Mouse (Mus musculus): ENCODE measurements at regions not wholly inside any gene's neighbourhood (a gene's known extent, or its start where the extent isn't known, plus 50 kb on each side); places are given as distances from the start of the nearest gene placed in this dataset.

DNA sequence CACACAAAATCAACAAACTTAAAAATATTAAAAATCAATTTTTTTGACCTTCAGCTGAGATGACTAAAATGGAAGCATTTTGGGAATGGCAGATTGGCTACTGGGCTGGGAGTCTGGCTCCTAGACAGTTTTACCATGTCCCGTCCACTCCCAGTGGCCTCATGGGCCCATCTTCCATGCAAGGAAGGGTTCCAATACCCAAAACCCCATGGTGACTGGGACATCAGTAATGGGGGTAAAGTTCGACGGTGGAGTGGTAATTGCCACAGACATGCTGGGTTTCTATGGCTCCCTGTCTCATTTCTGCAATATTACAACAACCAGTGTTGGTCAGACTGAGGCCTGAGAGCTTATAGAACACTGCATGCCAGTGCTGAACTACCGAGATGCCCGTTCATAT lies 82.2 kb downstream of the Il20rb start:
- DNase-seq (ENCODE audit: low spot score), result no peak

DNA sequence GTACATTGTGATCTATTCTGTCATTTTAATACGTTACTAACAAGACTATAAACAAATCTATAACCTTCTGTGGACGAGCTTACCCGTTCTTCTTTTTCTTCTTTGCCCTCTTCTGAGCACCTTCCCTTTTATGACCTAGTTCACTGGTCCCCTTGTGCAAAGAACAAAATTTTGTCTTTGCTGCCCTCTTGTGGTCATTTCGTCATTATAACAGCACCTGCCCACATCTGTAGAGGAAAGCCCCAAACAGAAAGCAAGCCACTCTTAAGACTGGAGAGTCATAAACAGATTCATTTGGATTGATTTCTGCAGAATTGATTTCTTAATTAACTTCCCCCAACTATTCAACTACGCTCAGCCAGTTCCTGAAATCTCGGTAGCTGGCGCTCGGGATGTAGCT lies 86.2 kb downstream of the Il20rb start:
- DNase-seq (ENCODE audit: low spot score), result no peak

DNA sequence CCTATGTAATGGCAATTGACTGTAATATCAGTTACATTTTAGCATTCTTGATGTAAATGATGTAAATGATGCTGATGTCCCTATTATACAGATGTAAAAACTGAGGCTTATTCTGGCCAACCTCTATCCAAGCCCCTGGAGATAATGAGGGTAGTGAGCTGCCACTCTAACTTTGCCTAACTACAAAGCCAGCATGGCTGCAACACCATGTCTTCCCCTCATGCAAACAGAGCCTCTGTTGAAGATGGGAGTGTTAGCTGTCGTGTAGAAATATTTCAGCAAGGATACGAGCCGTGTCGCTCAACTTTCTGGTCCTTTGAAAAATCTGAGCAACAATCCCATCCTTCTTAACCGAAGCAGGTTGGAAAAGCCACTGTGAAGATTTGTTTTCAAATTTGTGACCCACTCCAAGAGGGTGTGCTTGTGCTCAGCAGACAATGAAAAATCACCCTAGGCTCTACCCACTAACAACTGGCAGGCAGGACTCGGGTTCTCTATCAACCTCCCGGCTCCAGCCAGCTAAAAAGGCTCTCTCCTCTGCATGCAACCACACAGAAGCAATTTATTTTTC lies 90.2 kb downstream of the Il20rb start:
- DNase-seq (ENCODE audit: low spot score), result no peak

DNA sequence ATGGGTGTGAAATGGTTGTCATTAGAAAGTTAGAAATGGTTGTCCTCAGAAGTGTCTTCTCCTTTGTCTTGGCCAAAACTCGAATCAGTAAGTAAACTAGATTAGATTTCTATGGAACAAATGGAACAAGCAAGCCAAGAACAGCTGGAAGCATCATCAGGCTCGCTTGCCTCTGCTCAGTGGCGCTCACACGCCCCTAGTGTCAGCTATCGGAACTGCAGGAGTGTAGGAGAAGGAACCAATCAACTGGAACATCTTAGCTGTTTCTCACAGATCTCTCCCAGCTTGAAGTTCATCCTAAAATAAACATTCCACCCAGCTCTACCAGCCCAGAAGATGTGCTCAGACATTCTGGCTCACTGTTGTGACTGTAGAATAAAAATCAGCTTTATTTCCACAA lies 90.9 kb downstream of the Il20rb start:
- DNase-seq (ENCODE audit: low spot score), result peak; percentile 8

DNA sequence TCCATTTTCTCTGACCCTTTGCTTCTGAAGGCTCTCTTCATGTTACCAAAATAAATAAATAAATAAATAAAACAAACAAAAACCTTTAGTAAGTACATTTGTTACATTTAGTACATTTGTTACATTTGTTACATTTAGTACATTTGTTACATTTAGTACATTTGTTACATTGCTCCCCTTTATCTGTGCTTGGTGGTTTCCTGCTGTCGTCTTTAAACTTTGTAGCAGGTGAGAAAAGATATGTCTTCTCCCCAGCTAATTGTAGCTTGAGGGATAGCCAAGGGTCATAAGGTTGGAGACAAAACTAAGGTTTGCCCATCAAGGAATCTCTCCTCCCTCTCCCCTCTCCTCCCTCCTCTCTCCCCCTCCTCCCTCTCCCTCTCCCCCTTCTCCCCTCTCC lies 92.0 kb downstream of the Il20rb start:
- no peak for DNase-seq (ENCODE audit: low spot score)

DNA sequence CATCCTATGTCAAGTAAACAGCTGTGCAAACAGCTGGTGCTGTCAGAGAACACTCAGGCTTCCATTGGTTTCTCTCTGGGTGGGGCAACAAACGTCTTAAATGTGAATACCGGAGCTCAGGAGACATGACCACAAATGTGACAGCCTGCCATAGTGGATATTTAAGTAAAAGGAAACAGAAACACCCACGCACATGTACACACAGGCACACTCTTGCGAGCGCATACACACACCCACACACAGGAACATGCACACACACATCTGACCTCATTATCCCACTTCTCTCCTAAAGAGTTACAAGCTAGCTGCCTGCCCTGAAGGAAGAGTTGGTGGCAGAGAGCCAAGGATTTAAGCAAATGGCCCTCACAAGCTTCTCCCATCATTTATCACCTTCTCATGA lies 92.4 kb downstream of the Il20rb start:
- no peak for DNase-seq (ENCODE audit: low spot score)

DNA sequence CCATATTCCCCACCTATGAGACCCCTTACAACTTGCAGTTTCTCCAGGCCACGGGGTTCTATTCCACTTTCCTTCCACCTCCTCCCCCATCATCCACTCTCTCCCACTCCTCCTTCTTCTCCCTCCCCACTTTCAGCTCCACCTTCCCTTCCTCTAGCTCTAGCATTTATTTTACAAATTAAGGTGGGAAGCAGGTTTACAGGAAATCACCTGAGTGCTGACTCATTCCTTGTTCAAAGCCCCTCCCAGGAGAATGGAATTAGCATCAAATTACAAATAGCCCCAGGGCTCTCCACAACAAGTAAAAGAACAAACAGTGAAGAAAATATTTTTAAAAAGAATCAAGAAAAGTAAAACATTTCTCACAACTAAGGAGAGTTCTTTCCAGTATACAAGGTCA lies 94.3 kb downstream of the Il20rb start:
- no peak for DNase-seq (ENCODE audit: low spot score)

DNA sequence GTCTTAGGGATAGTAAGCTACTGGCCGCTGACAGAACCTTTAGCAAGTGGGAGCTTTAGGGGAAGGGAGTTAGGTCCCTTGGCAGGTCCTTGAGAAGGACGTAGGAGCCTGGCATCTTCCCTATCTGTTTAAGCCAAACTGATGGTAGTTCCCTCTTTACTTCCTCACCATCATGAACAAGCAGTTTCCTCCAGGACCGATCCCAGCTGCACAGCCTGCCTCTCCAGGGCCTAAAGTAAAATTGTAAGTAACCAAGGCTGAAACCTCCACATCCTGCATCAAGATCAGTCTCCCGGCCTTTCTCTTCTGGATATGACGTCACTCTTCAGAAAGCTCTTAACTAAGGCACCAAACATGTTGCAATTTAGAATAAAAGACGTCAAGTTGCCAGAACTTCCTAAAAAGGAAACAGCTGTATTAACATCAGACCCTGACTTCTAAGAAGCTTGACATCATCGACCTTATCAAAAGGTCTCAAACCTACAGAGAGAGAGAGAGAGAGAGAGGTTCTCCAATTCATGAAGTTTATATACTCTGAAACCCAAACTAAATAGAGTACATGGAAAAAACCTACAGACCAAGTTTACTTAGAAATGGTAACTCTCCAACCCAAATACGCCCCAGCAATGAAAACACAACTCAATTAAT lies 94.9 kb downstream of the Il20rb start:
- no peak for DNase-seq (ENCODE audit: low spot score)

DNA sequence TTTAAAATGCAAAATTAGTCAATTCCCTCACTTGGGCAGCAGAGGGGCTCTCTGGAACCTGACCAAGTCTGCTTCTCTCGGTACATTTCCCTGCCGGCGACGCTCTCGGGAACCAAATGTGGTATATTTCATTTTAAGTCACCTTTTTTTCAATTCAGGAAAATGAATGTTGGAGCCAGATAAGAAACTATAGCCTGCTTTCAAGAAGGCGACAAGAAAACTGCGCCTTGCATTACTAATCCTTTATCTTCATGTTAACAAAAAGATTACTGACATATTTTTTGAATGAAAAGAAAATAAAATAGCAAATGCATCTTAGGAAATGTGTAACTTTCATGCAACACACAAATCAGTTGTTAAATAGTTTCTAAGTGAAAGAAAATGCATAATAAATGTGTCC lies 98.2 kb downstream of the Il20rb start:
- no peak for DNase-seq (ENCODE audit: low spot score)

DNA sequence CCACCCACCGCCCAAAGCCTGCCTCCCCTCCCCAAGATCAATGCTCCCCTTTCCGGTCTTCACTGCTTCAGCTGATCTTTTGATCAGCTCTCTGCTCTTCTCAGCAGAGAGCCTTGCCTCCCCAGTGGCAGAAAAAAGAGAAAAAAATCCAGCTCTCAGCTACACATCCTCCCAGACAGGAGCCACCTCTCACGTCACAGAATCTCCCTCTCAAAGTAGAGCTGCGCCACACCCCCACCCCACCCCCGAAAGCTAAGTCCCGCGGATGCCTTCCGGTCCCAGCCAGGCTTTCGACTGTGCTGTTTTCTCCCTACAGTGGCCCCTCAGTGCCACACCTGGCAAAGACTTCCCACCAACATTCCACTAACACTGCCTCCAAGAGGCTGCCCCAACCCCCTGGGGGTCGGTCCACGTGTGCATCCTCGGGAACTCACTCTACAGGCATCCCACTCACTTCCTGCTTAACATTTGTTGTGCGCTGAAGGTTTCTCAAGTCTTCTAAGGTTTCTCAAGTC lies 99.4 kb downstream of the Il20rb start:
- no peak for DNase-seq (ENCODE audit: low spot score)

DNA sequence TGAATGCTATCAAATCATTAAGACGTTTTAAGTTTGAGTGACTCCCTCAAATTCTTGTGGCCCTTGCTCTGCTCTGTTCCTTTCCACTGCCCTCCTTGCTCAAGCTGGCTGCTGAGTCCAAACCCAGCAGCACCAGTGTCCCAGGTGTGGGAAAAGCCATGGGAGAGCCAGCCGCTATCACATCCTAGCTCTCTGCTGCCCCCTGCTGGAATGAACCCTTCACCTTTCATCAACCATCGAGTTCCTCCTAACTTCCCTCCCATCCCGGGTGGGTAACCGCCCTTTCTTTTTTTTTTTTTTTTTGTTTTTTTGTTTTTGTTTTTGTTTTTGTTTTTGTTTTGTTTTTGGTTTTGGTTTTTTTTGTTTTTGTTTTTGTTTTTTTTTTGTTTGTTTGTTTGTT lies 104.1 kb downstream of the Il20rb start:
- no peak for DNase-seq (ENCODE audit: low spot score)

DNA sequence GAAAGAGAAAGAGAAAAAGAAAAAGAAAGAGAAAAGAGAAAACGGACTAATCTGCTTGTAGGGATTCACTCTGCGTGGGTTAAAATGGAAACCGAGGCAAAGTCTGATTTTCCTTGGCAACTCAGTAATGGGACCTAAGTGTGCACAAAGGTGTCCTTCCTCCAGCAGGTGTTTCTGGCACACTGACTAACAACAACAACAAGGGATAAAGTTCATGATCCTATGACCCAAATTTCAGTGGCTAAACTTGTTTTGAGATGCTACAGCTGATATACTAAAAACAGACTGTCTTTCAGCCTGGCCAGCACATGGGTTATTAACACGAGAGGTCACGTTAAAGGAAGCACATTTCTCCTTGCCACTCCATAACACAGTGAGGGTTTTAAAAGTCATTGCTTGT lies 116.7 kb downstream of the Il20rb start:
- no peak for DNase-seq (ENCODE audit: low spot score)

DNA sequence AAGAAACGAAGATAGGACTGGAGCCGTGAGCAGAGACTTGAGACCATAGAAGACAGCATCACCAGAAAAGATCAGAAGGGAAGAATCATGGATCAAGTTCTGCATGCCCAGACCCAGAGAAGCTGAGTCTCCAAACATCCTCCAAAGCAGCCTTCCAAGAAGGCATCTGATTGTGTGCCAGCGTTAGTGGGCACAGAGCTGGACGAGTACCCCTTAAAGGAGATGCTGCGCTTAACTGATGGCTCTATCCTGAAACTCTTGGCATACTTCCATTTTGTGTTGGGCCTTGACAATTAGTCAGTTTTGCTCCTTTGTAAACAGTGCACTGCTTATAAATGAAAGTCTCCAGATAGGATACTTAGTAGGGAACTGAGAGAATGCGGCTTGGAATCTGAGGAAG lies 119.8 kb downstream of the Il20rb start:
- DNase-seq (ENCODE audit: low spot score), result no peak

DNA sequence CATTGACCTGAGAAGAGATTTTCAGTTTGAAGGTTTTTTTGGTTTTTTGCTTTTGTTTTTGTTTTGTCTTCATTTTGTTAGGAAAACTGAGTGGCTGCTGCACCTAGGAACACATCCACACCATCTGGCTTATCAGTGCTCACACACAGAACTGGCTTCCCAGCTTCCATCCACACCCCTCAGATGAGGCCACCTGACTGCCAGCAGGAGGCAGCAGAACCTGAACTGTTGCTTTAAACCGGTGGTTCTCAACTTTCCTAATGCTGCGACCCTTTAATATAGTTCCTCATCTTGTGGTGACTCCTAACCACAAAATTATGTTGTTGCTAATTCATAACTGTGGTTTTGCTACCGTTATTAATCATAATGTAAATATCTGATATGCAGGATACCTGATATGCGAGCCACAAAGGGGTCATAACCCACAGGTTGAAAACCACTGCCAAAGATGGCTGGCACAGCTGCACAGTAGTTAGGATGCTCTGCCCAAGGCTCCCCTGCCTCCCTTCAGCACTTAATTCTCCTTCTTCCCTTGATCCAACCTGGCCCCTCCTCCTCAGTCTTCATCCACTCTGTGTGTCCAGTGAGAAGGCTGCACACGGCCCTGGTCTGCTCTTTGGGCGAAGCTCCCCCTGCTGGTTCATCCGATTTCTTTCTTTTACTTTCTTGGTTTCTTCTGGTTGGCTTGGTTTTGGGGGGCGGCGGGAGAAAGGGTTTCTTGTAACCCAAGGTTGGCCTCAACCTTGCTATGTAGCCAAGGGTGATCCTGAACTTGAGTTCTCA lies 126.5 kb downstream of the Il20rb start:
- DNase-seq (ENCODE audit: low spot score), result no peak

DNA sequence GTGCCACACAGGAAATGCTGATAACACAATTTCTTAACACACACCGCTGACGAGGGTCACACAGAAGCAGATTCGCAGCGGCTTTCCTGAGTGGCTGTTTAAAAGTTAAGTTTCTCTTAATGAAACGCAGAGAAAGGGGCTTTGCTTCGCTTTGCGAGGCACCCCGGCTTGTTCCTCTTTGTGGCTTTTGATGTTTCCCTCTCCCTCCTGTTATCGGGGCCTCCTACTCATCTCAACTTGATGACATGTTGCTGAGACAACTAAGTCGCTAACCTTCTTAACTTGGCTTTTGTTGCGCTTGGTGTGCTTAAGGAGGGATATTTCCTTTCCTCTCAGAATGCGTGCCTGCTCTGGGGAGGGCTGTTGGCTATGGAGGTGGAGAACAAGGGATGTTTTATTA lies 129.0 kb downstream of the Il20rb start:
- DNase-seq (ENCODE audit: low spot score), result no peak

DNA sequence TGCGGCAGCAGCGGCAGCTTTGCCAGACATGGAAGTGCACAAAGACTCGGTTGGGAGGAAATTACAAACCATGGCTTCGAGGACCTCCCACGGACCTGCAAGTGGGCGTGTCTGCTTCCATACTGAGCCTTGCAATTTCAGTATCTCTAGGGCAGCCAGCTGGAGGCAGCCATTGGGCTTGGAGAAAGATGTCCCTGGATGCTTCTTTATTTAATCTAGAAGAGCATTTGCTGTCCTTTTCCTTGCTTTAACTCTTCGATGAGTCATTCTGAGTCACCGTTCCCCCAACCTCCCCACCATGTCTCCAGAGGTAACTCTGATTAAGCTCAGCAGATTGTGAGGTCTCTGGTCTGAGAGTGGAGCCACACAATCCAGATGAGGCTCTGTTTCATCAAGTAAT lies 145.8 kb downstream of the Il20rb start:
- no peak for DNase-seq (ENCODE audit: low spot score)

DNA sequence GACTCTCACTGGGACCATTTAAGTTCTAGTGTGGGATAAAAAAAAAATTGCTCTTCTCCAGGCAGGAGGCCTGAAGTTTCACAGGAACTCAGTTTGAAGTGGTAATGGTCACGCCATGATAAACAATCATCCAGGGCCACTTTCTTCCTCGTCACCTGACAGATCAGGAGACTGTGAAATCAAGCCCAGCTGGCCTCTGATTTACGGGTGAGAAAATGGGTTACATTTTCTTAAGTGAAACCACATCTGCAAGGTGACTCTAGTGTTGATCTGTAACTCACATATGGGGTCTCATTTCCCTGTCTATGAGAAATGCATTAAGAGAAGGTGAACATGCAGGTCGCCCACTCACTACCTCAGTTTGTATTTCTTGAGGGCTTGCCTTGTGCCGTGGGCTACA lies 178.8 kb downstream of the Il20rb start:
- no peak for DNase-seq (ENCODE audit: low spot score)

DNA sequence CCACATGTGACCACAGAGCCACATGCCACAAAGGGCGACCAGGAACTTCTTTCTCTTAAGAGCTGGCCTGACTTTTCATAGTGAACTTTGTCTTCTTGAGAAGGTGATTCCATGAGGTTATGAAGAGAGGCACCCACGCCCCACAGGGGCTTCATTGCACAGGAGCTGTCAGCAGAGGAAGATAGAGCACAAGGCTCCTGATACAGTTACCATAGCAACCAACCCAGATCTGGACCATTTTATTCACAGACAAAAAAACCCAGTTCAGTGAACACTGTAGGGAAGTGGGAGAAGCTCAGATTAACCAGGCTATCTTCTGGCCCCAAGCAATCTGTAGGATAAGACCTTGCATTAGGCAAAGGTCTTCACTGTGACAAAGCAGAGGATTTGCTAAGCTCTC lies 179.2 kb downstream of the Il20rb start:
- no peak for DNase-seq (ENCODE audit: low spot score)

DNA sequence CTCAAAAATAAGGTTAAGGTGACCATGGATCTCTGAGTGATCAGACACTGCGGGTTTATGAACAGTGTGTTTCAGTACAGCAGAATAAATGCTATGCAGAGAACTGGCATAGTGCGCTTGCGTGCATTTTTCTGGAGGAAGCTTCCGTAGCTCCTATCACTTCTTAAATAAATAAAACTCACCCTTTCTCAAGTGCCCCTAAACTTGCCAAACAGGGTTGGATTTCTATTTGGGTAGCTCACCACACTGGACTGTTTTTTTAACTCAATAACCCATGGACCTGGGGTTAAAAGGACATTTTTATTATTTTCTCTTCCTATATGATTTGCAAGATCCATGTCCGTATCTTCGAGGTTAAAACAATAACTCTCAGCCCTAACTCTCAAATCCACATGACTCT lies 182.8 kb downstream of the Il20rb start:
- DNase-seq (ENCODE audit: low spot score), result no peak

DNA sequence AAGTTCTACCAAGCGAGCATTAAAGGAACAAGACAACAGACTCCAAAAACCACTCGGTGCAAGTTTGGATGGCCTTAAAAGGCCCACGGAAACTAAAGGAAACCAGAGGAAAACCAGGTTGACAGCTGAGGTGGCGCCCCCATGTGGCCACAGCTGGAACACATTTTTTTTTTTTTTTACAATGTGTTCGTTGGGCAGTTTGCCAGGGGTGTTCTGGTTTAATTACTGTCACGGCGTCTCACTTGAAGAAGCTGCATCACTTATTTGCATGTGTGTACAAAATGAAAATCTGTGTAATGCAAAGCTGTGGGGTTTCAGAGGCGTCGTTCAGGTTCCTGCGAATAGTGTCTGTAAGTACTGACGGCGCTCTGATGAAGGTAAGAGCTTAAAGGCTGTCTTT lies 185.0 kb downstream of the Il20rb start:
- no peak for DNase-seq (ENCODE audit: low spot score)

DNA sequence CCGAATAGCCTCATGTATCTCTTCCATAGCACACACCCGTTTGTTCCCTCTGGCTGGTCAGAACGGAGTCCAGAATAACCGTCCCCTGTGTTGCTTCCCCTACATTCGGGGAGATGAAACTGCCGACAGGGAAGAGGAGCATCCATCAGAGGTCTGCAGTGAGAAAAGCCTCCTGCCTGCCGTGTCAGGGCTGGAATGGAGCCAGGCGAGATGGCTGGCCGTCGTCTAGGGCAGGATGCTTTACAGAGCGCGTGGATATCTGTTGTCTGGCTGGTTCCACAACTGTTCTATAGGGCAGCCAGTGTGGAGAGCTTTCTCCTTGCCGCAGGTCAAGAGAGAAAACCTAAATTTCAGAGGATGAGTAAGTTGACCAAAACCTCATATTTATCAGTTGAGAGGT lies 209.2 kb downstream of the Il20rb start:
- no peak for DNase-seq (ENCODE audit: low spot score)

DNA sequence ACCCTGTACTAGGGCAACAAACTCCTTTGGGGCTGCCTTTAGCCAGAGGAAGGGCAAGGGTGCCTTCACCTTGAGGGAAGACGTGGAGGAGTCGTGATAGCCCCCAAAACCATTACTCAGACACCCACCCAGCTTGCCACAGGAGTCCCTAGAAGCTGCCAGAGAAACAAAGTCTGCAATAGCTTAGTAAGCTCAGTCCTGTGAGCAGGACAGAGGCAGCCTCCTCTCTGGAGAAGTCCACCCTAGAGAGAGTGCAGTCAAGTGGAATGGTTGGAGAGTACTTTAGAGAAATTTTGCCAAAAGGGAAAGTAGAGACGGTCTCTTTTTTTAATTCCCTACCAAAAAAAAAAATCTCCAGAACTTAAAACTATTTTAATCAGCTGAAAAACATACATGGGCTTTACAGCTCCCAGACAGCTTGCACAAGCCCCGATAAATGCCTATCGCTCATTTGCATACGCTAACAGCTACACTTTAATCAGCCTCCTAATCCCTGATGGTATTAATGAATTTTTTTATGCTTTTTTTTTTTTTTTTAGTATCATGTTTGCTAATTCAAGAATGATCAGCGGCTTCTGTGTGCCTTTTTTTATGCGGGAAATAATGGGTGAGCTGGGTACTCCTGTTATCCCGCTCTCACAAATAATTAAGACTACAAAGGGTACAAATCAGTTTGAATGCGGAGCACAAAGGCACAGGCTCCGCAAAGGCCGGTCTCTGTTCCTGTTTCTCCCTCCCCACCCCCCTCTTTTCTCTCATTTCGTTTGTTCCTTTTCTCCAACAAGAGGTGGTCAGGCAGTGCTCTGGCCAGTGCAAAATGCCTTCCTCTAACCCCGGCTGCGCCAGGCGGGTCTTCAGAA lies 219.8 kb downstream of the Il20rb start:
- no peak for DNase-seq (ENCODE audit: low spot score)

DNA sequence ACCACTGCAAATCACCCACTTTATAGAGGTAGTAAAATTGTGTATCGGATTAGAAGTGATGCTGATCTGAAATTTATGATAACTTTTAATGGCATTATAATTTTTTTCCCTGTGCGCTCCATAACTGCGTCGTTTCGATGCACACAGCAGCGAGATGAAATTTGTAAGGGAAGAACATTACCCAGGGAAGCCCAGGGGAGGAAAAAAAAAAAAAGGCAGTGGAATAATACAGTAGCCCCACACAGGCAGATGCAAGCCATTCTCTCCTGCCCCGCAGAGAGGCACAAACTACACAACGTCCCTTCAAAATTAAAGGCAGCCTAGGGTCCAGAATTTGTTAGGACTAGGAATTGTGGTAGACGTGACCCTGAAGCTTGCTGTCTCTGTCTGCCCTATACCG lies 234.2 kb downstream of the Il20rb start:
- no peak for DNase-seq (ENCODE audit: low spot score)

Measured in ovary, adult 18-20 months (tissue).